Mouse (Mus musculus): ENCODE results near the gene Dync2li1.

GRCm38 (mm10) chr17:84603202-84603627, 23.1 kb upstream of the Dync2li1 start:
- TF ChIP-seq CTCF (IDR thresholded peaks at IDR 0.05; ENCODE audit: extremely low read depth, insufficient read depth, insufficient read length, insufficient replicate concordance): no peak
- no peak for TF ChIP-seq POLR2A (IDR thresholded peaks at IDR 0.05; ENCODE audit: low read depth, low read length)
